Mouse (Mus musculus): Measurements from ENCODE around the gene Osbpl3.
A peak's percentile ranks its signal among the peaks of the same experiment; 100 is the strongest.

Osbpl3 gene

GRCm38 (mm10) chr6:50294128-50294527, 161.9 kb downstream of the Osbpl3 start:
- DNase-seq (ENCODE audit: low spot score in 2 of 2), result peak in 1 of 2 experiments; percentile 22

- DNase-seq (ENCODE audit: low spot score in 2 of 2), result no peak
Measured at GRCm38 (mm10) chr6:50291650-50292049, 164.4 kb downstream of the Osbpl3 start.

GRCm38 (mm10) chr6:50286881-50287280, 169.1 kb downstream of the Osbpl3 start:
- no peak for DNase-seq (ENCODE audit: low spot score in 2 of 2)

- DNase-seq (ENCODE audit: low spot score in 2 of 2), result no peak
Measured at GRCm38 (mm10) chr6:50279642-50280041, 176.4 kb downstream of the Osbpl3 start.

GRCm38 (mm10) chr6:50273947-50274346, 182.1 kb downstream of the Osbpl3 start:
- no peak for DNase-seq (ENCODE audit: low spot score in 2 of 2)

- no peak for DNase-seq (ENCODE audit: low spot score in 2 of 2)
Measured at GRCm38 (mm10) chr6:50273416-50273815, 182.6 kb downstream of the Osbpl3 start.

- no peak for DNase-seq (ENCODE audit: low spot score in 2 of 2)
Measured at GRCm38 (mm10) chr6:50263670-50264069, 192.3 kb downstream of the Osbpl3 start, which contains the start of gene Gsdme. Gene Gsdme (minus strand): TSS chr6:50263862.

GRCm38 (mm10) chr6:50262310-50262709, 193.7 kb downstream of the Osbpl3 start:
- no peak for DNase-seq (ENCODE audit: low spot score in 2 of 2)

GRCm38 (mm10) chr6:50261922-50262261, 194.1 kb downstream of the Osbpl3 start:
- no peak for DNase-seq (ENCODE audit: low spot score in 2 of 2)

- peak; percentile 80 to 87 for DNase-seq (ENCODE audit: low spot score in 2 of 2)
Measured at GRCm38 (mm10) chr6:50261201-50261921, 194.6 kb downstream of the Osbpl3 start.

GRCm38 (mm10) chr6:50255356-50255755, 200.6 kb downstream of the Osbpl3 start:
- DNase-seq (ENCODE audit: low spot score in 2 of 2), result peak in 1 of 2 experiments; percentile 47

GRCm38 (mm10) chr6:50254723-50255184, 201.2 kb downstream of the Osbpl3 start:
- peak in 1 of 2 experiments; percentile 26 for DNase-seq (ENCODE audit: low spot score in 2 of 2)

GRCm38 (mm10) chr6:50252690-50253089, 203.3 kb downstream of the Osbpl3 start:
- peak in 1 of 2 experiments; percentile 44 for DNase-seq (ENCODE audit: low spot score in 2 of 2)

- peak in 1 of 2 experiments; percentile 54 for DNase-seq (ENCODE audit: low spot score in 2 of 2)
Measured at GRCm38 (mm10) chr6:50247791-50248190, 208.2 kb downstream of the Osbpl3 start.

GRCm38 (mm10) chr6:50247356-50247755, 208.6 kb downstream of the Osbpl3 start:
- DNase-seq (ENCODE audit: low spot score in 2 of 2), result peak in 1 of 2 experiments; percentile 42

- peak in 1 of 2 experiments; percentile 7 for DNase-seq (ENCODE audit: low spot score in 2 of 2)
Measured at GRCm38 (mm10) chr6:50244967-50245366, 211.0 kb downstream of the Osbpl3 start.

- DNase-seq (ENCODE audit: low spot score in 2 of 2), result no peak
Measured at GRCm38 (mm10) chr6:50244126-50244525, 211.9 kb downstream of the Osbpl3 start.

Data from urinary bladder, postnatal 4 days (tissue).